Mouse (Mus musculus): ENCODE measurements around the gene Slc25a21. TPM values are rescaled to one million over a fixed set of nuclear protein-coding genes. Genes with fewer than 3 reads are reported as not detected.
A peak's percentile ranks its signal among the peaks of the same experiment; 100 is the strongest.

Slc25a21 gene
- polyA plus RNA-seq, 1 experiment from 2014 or later = not detected

- ATAC-seq (ENCODE audit: low FRiP score, low TSS enrichment) = no peak
- Histone ChIP-seq H3K9me3 (ENCODE audit: control insufficient read depth, low read length) (no peaks in the 10 kb centered on the region), H3K4me3 (replicated peaks; ENCODE audit: low read depth, low read length) (no peak overlapping the region), H3K9ac (replicated peaks; ENCODE audit: low read length) (no peak overlapping the region), H3K4me2 (ENCODE audit: low read length) (no peak overlapping the region), H3K27me3 (ENCODE audit: control insufficient read depth, insufficient read depth, low read length) (peaks cover 15% of the 10 kb centered on the region), H3K27ac (replicated peaks; ENCODE audit: low read depth, low read length) (no peak overlapping the region), H3K4me1 (ENCODE audit: control insufficient read depth, insufficient read depth, low read length) (peaks cover 5% of the 10 kb centered on the region; the same call in 1 of the 2 replicates), H3K36me3 (ENCODE audit: control insufficient read depth, insufficient read depth, low read length) (no peaks in the 10 kb centered on the region)
- 28% methylated on average over 3 of the region's 3 CpGs for WGBS
- DNase-seq = peak; percentile 41
These were observed 2.7 kb downstream of the Slc25a21 start for GRCm38 (mm10) chr12:57194609-57195008.

DNA sequence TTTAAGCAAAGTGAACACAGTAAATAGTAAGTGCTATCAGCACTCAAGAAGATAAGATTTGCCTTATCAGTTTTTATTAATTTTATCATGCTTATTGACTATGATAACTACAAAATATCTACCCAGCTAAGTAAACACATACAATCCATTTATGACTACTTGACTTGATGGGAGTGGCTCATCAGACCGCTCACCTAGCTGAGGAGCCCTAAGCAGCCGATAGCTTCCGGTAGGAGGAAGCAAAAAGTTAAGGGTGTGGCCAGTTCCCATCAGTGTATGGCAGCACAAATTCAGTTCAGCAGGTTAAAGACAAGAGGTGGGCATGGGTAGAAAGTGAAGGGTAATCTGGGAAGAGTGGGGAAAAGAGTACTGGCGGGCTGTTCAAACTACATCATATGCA, 10.2 kb downstream of the Slc25a21 start:
- Histone ChIP-seq H3K27ac (replicated peaks; ENCODE audit: low read depth, low read length) (no peak overlapping the region), H3K9me3 (ENCODE audit: control insufficient read depth, low read length) (no peaks in the 10 kb centered on the region), H3K4me2 (ENCODE audit: low read length) (no peak overlapping the region), H3K4me3 (replicated peaks; ENCODE audit: low read depth, low read length) (no peak overlapping the region), H3K9ac (replicated peaks; ENCODE audit: low read length) (no peak overlapping the region), H3K36me3 (ENCODE audit: control insufficient read depth, insufficient read depth, low read length) (no peaks in the 10 kb centered on the region), H3K27me3 (ENCODE audit: control insufficient read depth, insufficient read depth, low read length) (no peaks in the 10 kb centered on the region), H3K4me1 (ENCODE audit: control insufficient read depth, insufficient read depth, low read length) (no peaks in the 10 kb centered on the region)
- DNase-seq = no peak
- no peak for ATAC-seq (ENCODE audit: low FRiP score, low TSS enrichment)
- 93% methylated on average over 4 of the region's 4 CpGs for WGBS

- H3K9ac ChIP-seq (replicated peaks; ENCODE audit: low read length) = no peak overlapping the region
- H3K27me3 ChIP-seq (ENCODE audit: control insufficient read depth, insufficient read depth, low read length) = no peaks in the 10 kb centered on the region
- H3K4me1 ChIP-seq (ENCODE audit: control insufficient read depth, insufficient read depth, low read length) = no peaks in the 10 kb centered on the region
- ATAC-seq (ENCODE audit: low FRiP score, low TSS enrichment) (no peak), DNase-seq (no peak)
- no peaks in the 10 kb centered on the region for H3K36me3 ChIP-seq (ENCODE audit: control insufficient read depth, insufficient read depth, low read length)
- H3K4me2 ChIP-seq (ENCODE audit: low read length) = no peak overlapping the region
- 78% methylated on average over 2 of the region's 2 CpGs for WGBS
- no peaks in the 10 kb centered on the region for H3K9me3 ChIP-seq (ENCODE audit: control insufficient read depth, low read length)
- H3K4me3 ChIP-seq (replicated peaks; ENCODE audit: low read depth, low read length) = no peak overlapping the region
- H3K27ac ChIP-seq (replicated peaks; ENCODE audit: low read depth, low read length) = no peak overlapping the region
These were observed 11.1 kb downstream of the Slc25a21 start for GRCm38 (mm10) chr12:57186126-57186525.

GRCm38 (mm10) chr12:57185475-57185874, 11.8 kb downstream of the Slc25a21 start:
- Histone ChIP-seq H3K9ac (replicated peaks; ENCODE audit: low read length) (no peak overlapping the region), H3K4me2 (ENCODE audit: low read length) (no peak overlapping the region), H3K27me3 (ENCODE audit: control insufficient read depth, insufficient read depth, low read length) (no peaks in the 10 kb centered on the region), H3K4me3 (replicated peaks; ENCODE audit: low read depth, low read length) (no peak overlapping the region), H3K36me3 (ENCODE audit: control insufficient read depth, insufficient read depth, low read length) (no peaks in the 10 kb centered on the region), H3K9me3 (ENCODE audit: control insufficient read depth, low read length) (no peaks in the 10 kb centered on the region), H3K4me1 (ENCODE audit: control insufficient read depth, insufficient read depth, low read length) (no peaks in the 10 kb centered on the region), H3K27ac (replicated peaks; ENCODE audit: low read depth, low read length) (no peak overlapping the region)
- DNase-seq (peak; percentile 43), ATAC-seq (ENCODE audit: low FRiP score, low TSS enrichment) (no peak)
- WGBS = 0% methylated on average over 1 of the region's 1 CpGs

DNA sequence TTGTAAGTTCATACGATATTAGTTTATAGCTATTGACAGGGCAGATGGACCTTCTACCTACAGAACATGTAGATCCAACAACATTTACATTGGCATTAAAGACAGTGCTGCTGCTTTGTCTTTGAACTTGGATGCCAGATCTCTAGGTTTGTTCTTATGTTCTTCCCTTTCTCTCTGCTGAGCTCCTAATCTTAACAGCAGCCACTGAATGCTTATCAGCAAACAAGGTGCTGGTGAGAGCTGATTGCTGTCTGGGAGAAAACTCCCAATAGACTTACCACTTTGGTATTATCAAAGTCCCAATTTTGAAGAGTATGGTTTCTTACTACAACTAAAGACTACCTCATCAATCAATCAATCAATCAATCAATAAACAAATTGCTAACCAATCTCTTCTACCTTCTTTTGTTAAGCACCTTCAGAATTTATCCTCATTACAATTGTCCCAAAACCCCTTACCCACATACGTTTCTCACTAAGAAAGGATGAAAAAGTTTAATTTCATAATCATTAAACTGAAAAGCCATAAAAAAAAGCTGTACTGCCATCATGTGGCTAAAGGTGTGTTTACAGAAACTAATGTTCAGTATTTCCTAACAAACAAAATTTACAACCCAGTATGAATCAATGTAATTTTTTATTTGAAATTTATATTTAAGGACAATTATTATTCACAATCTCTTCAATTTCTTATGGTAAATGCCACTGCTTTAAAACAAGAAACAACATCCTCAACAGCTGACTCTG, 12.7 kb downstream of the Slc25a21 start:
- no peak overlapping the region for H3K4me3 ChIP-seq (replicated peaks; ENCODE audit: low read depth, low read length)
- no peaks in the 10 kb centered on the region for H3K9me3 ChIP-seq (ENCODE audit: control insufficient read depth, low read length)
- WGBS = 63% methylated on average over 2 of the region's 2 CpGs

DNA sequence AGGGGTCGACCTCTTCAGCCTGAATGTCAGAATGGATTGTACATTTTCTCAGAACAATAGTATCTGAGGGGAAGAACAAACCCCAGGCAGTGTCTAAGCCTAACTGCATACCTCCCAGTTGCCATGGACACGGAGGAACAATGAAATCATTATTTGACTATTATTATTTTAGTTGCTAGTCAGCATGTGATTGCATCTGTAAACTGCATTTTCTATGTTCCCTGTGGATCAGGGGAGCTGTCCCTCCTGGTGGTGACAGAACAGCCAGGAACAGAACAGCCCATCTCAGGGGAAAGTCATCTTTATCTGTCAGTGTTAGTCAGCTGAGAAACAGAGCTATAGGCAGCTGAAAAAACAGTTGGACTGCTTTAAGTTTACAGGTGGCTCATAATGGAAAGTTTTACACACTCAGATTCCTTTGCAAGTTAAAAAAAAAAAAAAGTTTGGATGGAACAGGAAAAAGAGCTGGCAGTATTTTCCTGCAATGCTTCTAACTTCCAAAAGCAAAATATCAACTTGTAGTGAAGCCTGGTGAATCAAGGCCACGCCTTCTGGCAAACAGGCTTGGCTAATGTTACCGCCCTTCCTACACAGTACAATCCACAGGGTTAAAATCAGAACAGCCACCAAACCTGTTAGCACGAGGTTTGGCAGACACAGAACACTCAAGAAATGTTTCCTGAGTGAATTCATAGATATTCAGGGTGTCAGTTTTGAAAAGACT, 17.6 kb downstream of the Slc25a21 start:
- no peak for ATAC-seq (ENCODE audit: low FRiP score, low TSS enrichment)
- Histone ChIP-seq H3K4me3 (replicated peaks; ENCODE audit: low read depth, low read length) (no peak overlapping the region), H3K4me2 (ENCODE audit: low read length) (no peak overlapping the region), H3K9me3 (ENCODE audit: control insufficient read depth, low read length) (no peaks in the 10 kb centered on the region), H3K27ac (replicated peaks; ENCODE audit: low read depth, low read length) (no peak overlapping the region), H3K36me3 (ENCODE audit: control insufficient read depth, insufficient read depth, low read length) (no peaks in the 10 kb centered on the region), H3K4me1 (ENCODE audit: control insufficient read depth, insufficient read depth, low read length) (peaks cover 4% of the 10 kb centered on the region; the same call in 1 of the 2 replicates), H3K27me3 (ENCODE audit: control insufficient read depth, insufficient read depth, low read length) (no peaks in the 10 kb centered on the region), H3K9ac (replicated peaks; ENCODE audit: low read length) (no peak overlapping the region)
- DNase-seq = peak; percentile 49
- 19% methylated on average over 5 of the region's 5 CpGs for WGBS

More for the DNA sequence above, 12.7 kb downstream of the Slc25a21 start:
- ATAC-seq (ENCODE audit: low FRiP score, low TSS enrichment) (no peak), DNase-seq (peak; percentile 51)
- H3K36me3 ChIP-seq (ENCODE audit: control insufficient read depth, insufficient read depth, low read length) = no peaks in the 10 kb centered on the region
- H3K9ac ChIP-seq (replicated peaks; ENCODE audit: low read length) = no peak overlapping the region
- no peak overlapping the region for H3K27ac ChIP-seq (replicated peaks; ENCODE audit: low read depth, low read length)
- no peak overlapping the region for H3K4me2 ChIP-seq (ENCODE audit: low read length)
- no peaks in the 10 kb centered on the region for H3K27me3 ChIP-seq (ENCODE audit: control insufficient read depth, insufficient read depth, low read length)
- H3K4me1 ChIP-seq (ENCODE audit: control insufficient read depth, insufficient read depth, low read length) = no peaks in the 10 kb centered on the region

DNA sequence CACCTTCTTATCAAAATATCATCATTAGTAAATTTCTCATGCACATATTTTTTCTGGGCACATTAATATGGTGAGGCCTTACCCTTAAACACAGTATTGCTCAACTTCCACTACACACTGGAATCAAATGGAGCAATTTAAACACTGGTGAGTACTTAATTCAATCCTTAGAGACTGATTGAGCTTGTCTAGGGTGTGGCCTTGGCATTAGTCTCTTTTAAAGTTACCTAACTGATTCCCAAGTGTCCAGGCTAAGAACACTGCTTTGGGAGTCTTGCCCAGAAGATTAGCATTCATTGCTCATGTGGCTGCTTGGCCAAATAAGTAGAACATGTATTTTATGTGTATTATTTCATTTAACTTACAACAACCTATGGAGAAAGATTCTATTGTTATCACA, 18.5 kb downstream of the Slc25a21 start:
- ATAC-seq (ENCODE audit: low FRiP score, low TSS enrichment) = no peak

DNA sequence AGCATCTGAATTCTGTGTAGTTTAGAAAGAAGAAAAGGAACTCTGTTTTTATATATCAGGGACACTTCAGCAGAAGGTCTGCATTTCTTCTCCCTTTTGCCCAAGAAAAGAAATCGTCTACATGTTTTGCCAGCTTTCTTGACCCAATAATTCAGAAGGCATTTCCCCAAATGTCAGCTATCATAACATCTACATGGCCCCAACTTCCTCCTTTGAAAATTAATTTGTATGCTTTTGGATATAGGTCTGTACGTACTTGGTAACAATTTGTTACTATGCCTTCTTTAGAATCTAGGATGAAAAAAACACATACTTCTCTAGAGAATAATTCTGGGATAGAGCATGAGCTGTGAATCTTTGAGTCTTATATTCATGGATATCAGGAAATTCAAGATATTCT, 34.0 kb downstream of the Slc25a21 start:
- no peak for DNase-seq
- WGBS = 89% methylated on average over 2 of the region's 2 CpGs
- Histone ChIP-seq H3K4me1 (ENCODE audit: control insufficient read depth, insufficient read depth, low read length) (no peaks in the 10 kb centered on the region), H3K36me3 (ENCODE audit: control insufficient read depth, insufficient read depth, low read length) (no peaks in the 10 kb centered on the region), H3K27ac (replicated peaks; ENCODE audit: low read depth, low read length) (no peak overlapping the region), H3K4me3 (replicated peaks; ENCODE audit: low read depth, low read length) (no peak overlapping the region), H3K9me3 (ENCODE audit: control insufficient read depth, low read length) (no peaks in the 10 kb centered on the region), H3K4me2 (ENCODE audit: low read length) (no peak overlapping the region), H3K27me3 (ENCODE audit: control insufficient read depth, insufficient read depth, low read length) (no peaks in the 10 kb centered on the region), H3K9ac (replicated peaks; ENCODE audit: low read length) (no peak overlapping the region)
- ATAC-seq (ENCODE audit: low FRiP score, low TSS enrichment) = no peak

More for the DNA sequence above, 18.5 kb downstream of the Slc25a21 start:
- no peaks in the 10 kb centered on the region for H3K9me3 ChIP-seq (ENCODE audit: control insufficient read depth, low read length)
- no peak overlapping the region for H3K9ac ChIP-seq (replicated peaks; ENCODE audit: low read length)
- H3K4me2 ChIP-seq (ENCODE audit: low read length) = no peak overlapping the region
- no peak overlapping the region for H3K4me3 ChIP-seq (replicated peaks; ENCODE audit: low read depth, low read length)
- H3K4me1 ChIP-seq (ENCODE audit: control insufficient read depth, insufficient read depth, low read length) = peaks cover 4% of the 10 kb centered on the region; the same call in 1 of the 2 replicates
- H3K27me3 ChIP-seq (ENCODE audit: control insufficient read depth, insufficient read depth, low read length) = no peaks in the 10 kb centered on the region
- no peaks in the 10 kb centered on the region for H3K36me3 ChIP-seq (ENCODE audit: control insufficient read depth, insufficient read depth, low read length)
- no peak for DNase-seq
- no peak overlapping the region for H3K27ac ChIP-seq (replicated peaks; ENCODE audit: low read depth, low read length)

DNA sequence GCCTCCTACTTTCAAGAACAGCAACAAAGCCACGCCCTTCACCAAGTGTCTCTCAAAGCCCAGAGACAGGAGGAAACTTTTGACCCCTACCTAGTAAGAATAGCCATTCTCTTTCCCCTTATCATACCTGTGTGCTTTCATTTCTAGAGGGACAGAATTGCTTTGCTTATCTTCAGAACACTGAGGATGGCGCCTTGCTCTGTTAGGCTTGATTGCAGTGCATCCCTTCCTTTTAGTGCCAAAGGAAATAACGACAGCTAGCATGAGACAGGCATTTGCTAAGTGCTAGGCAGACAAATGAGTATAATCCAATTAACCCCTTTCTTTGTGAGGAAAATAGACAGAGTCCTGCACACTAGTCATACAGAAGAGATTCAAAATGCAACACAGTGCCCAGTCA, 34.4 kb downstream of the Slc25a21 start:
- no peak overlapping the region for H3K27ac ChIP-seq (replicated peaks; ENCODE audit: low read depth, low read length)
- no peaks in the 10 kb centered on the region for H3K27me3 ChIP-seq (ENCODE audit: control insufficient read depth, insufficient read depth, low read length)
- H3K36me3 ChIP-seq (ENCODE audit: control insufficient read depth, insufficient read depth, low read length) = no peaks in the 10 kb centered on the region
- DNase-seq (no peak), ATAC-seq (ENCODE audit: low FRiP score, low TSS enrichment) (no peak)
- H3K4me3 ChIP-seq (replicated peaks; ENCODE audit: low read depth, low read length) = no peak overlapping the region
- no peak overlapping the region for H3K4me2 ChIP-seq (ENCODE audit: low read length)
- H3K4me1 ChIP-seq (ENCODE audit: control insufficient read depth, insufficient read depth, low read length) = no peaks in the 10 kb centered on the region
- WGBS = 65% methylated on average over 3 of the region's 3 CpGs
- H3K9me3 ChIP-seq (ENCODE audit: control insufficient read depth, low read length) = no peaks in the 10 kb centered on the region
- no peak overlapping the region for H3K9ac ChIP-seq (replicated peaks; ENCODE audit: low read length)

Measured in midbrain, embryonic 14.5 days (tissue).